23 mouse cellular contexts compared by ENCODE assay signal in genomic region chr16:35239966-35240730, GRCm38 (mm10).
DNase-seq lines count a peak whose midpoint lies in the region; ATAC-seq lines count a peak whose summit lies in the region.
"Had no signal": no experiment of that assay in that cellular context is flagged by ENCODE, and none has a peak within 500 bp of the region (broad histone marks: within the 10 kb centered on the region; RNA-seq: fewer than 3 reads in every experiment).

No protein-coding gene starts in this region.

- no peak overlapping the region for H3K4me3 ChIP-seq in forebrain, embryonic 15.5 days
- H3K4me3 ChIP-seq in forebrain, embryonic 12.5 days (replicated peaks) = no peak overlapping the region
- no peak overlapping the region for H3K4me3 ChIP-seq in hindbrain, embryonic 13.5 days
- no peak overlapping the region for H3K4me3 ChIP-seq in hindbrain, embryonic 11.5 days (ENCODE audit: low read depth, low read length)
- H3K4me3 ChIP-seq in midbrain, embryonic 11.5 days (ENCODE audit: low read depth, low read length) = no peak overlapping the region
- no peak overlapping the region for H3K4me3 ChIP-seq in midbrain, embryonic 10.5 days
- H3K4me3 ChIP-seq: erythroblast, embryonic 14.5 days; heart, embryonic 15.5 days; layer of hippocampus, adult 2 months; limb, embryonic 13.5 days; liver, embryonic 12.5 days had no signal

- no peak overlapping the region; the same call in 1 of the 2 replicates for H3K27ac ChIP-seq in forebrain, embryonic 15.5 days (replicated peaks)
- H3K27ac ChIP-seq in forebrain, embryonic 12.5 days = no peak overlapping the region
- 0 out of 2 replicates have a peak overlapping the region, but pooled peaks have one; percentile 31 for H3K27ac ChIP-seq in hindbrain, embryonic 13.5 days
- H3K27ac ChIP-seq in hindbrain, embryonic 11.5 days (ENCODE audit: low read depth, low read length) = no peak overlapping the region
- no peak overlapping the region for H3K27ac ChIP-seq in midbrain, embryonic 11.5 days (ENCODE audit: low read depth, low read length)
- H3K27ac ChIP-seq in midbrain, embryonic 10.5 days (replicated peaks) = no peak overlapping the region
- H3K27ac ChIP-seq: heart, embryonic 15.5 days; layer of hippocampus, adult 2 months; limb, embryonic 13.5 days; liver, embryonic 12.5 days had no signal

- H3K9ac ChIP-seq in forebrain, embryonic 15.5 days (replicated peaks) = no peak overlapping the region
- no peak overlapping the region for H3K9ac ChIP-seq in forebrain, embryonic 12.5 days
- no peak overlapping the region for H3K9ac ChIP-seq in hindbrain, embryonic 13.5 days
- H3K9ac ChIP-seq in hindbrain, embryonic 11.5 days (ENCODE audit: low read depth, low read length) = no peak overlapping the region
- no peak overlapping the region for H3K9ac ChIP-seq in midbrain, embryonic 11.5 days (ENCODE audit: low read length)
- H3K9ac ChIP-seq: heart, embryonic 15.5 days; limb, embryonic 13.5 days; liver, embryonic 12.5 days had no signal

- H3K4me2 ChIP-seq in forebrain, embryonic 15.5 days (replicated peaks) = no peak overlapping the region
- H3K4me2 ChIP-seq in forebrain, embryonic 12.5 days = no peak overlapping the region
- H3K4me2 ChIP-seq in hindbrain, embryonic 13.5 days = no peak overlapping the region
- no peak overlapping the region for H3K4me2 ChIP-seq in hindbrain, embryonic 11.5 days (replicated peaks; ENCODE audit: low read depth, low read length)
- H3K4me2 ChIP-seq in midbrain, embryonic 11.5 days = no peak overlapping the region
- H3K4me2 ChIP-seq: heart, embryonic 15.5 days; limb, embryonic 13.5 days; liver, embryonic 12.5 days had no signal

- H3K27me3 ChIP-seq in forebrain, embryonic 15.5 days = no peaks in the 10 kb centered on the region
- H3K27me3 ChIP-seq in forebrain, embryonic 12.5 days = no peaks in the 10 kb centered on the region
- no peaks in the 10 kb centered on the region for H3K27me3 ChIP-seq in hindbrain, embryonic 13.5 days
- no peaks in the 10 kb centered on the region for H3K27me3 ChIP-seq in hindbrain, embryonic 11.5 days (ENCODE audit: control insufficient read depth, insufficient read depth, low read length)
- no peaks in the 10 kb centered on the region for H3K27me3 ChIP-seq in midbrain, embryonic 11.5 days (ENCODE audit: control insufficient read depth, insufficient read depth, low read length)
- no peaks in the 10 kb centered on the region for H3K27me3 ChIP-seq in midbrain, embryonic 10.5 days (ENCODE audit: low read depth, poor library complexity, severe bottlenecking)
- H3K27me3 ChIP-seq: heart, embryonic 15.5 days; limb, embryonic 13.5 days; liver, embryonic 12.5 days had no signal

- no peaks in the 10 kb centered on the region for H3K9me3 ChIP-seq in forebrain, embryonic 15.5 days
- no peaks in the 10 kb centered on the region for H3K9me3 ChIP-seq in forebrain, embryonic 12.5 days
- H3K9me3 ChIP-seq in hindbrain, embryonic 13.5 days = no peaks in the 10 kb centered on the region
- no peaks in the 10 kb centered on the region for H3K9me3 ChIP-seq in hindbrain, embryonic 11.5 days (ENCODE audit: control insufficient read depth, low read length)
- no peaks in the 10 kb centered on the region for H3K9me3 ChIP-seq in midbrain, embryonic 11.5 days (ENCODE audit: control insufficient read depth, low read length)
- H3K9me3 ChIP-seq in midbrain, embryonic 10.5 days (replicated peaks) = no peaks in the 10 kb centered on the region
- H3K9me3 ChIP-seq: heart, embryonic 15.5 days; limb, embryonic 13.5 days; liver, embryonic 12.5 days had no signal

- DNase-seq in hindbrain, embryonic 11.5 days (ENCODE audit: low spot score) = no peak
- peak; percentile 81 for DNase-seq in midbrain, embryonic 11.5 days (ENCODE audit: low spot score, missing footprints)
- no peak for DNase-seq in midbrain, embryonic 10.5 days (ENCODE audit: low spot score)
- DNase-seq in fibroblast of lung, adult 2 months (ENCODE audit: low read depth) = peak; percentile 62
- DNase-seq in left cerebral cortex, adult 8-10 months (ENCODE audit: low spot score in 2 of 2) = no peak
- DNase-seq: adrenal gland, postnatal 14 days; cerebellum, adult 8-10 months; cerebellum, postnatal 36 days; heart, postnatal 36 days; kidney, adult 9 months; kidney, postnatal 14 days; lung, adult 18-20 months; lung, postnatal 10 days; thymus, postnatal 14 days had no signal

- peaks cover 12% of the 10 kb centered on the region for H3K4me1 ChIP-seq in forebrain, embryonic 15.5 days
- H3K4me1 ChIP-seq in forebrain, embryonic 12.5 days = peaks cover 16% of the 10 kb centered on the region
- H3K4me1 ChIP-seq in hindbrain, embryonic 13.5 days (replicated peaks) = peaks cover 21% of the 10 kb centered on the region
- H3K4me1 ChIP-seq in hindbrain, embryonic 11.5 days (replicated peaks; ENCODE audit: control insufficient read depth, insufficient read depth, low read length) = peaks cover 6% of the 10 kb centered on the region; the same call in 1 of the 2 replicates
- H3K4me1 ChIP-seq in midbrain, embryonic 11.5 days (ENCODE audit: control insufficient read depth, insufficient read depth, low read length) = peaks cover 9% of the 10 kb centered on the region; the same call in 1 of the 2 replicates
- peaks cover 20% of the 10 kb centered on the region for H3K4me1 ChIP-seq in midbrain, embryonic 10.5 days
- H3K4me1 ChIP-seq: liver, embryonic 12.5 days had no signal

- WGBS in forebrain, embryonic 15.5 days = 78% methylated on average over 4 of the region's 4 CpGs
- 85% methylated on average over 4 of the region's 4 CpGs for WGBS in forebrain, embryonic 12.5 days
- 85% methylated on average over 4 of the region's 4 CpGs for WGBS in hindbrain, embryonic 13.5 days
- 93% methylated on average over 4 of the region's 4 CpGs for WGBS in hindbrain, embryonic 11.5 days
- WGBS in midbrain, embryonic 11.5 days = 84% methylated on average over 4 of the region's 4 CpGs
- 87% methylated on average over 4 of the region's 4 CpGs for WGBS in midbrain, embryonic 10.5 days

- ATAC-seq in forebrain, embryonic 15.5 days (replicated peaks) = 0 out of 2 replicates have a peak, but pooled peaks have one; percentile 21
- no peak for ATAC-seq in forebrain, embryonic 12.5 days (ENCODE audit: low FRiP score)
- no peak for ATAC-seq in hindbrain, embryonic 13.5 days (ENCODE audit: low FRiP score)
- ATAC-seq in hindbrain, embryonic 11.5 days (ENCODE audit: low FRiP score) = no peak
- no peak for ATAC-seq in midbrain, embryonic 11.5 days (ENCODE audit: low FRiP score)
- ATAC-seq: liver, embryonic 12.5 days; midbrain, embryonic 16.5 days had no signal

- H3K36me3 ChIP-seq in forebrain, embryonic 15.5 days = no peaks in the 10 kb centered on the region
- no peaks in the 10 kb centered on the region for H3K36me3 ChIP-seq in forebrain, embryonic 12.5 days (replicated peaks)
- no peaks in the 10 kb centered on the region for H3K36me3 ChIP-seq in hindbrain, embryonic 13.5 days
- no peaks in the 10 kb centered on the region for H3K36me3 ChIP-seq in hindbrain, embryonic 11.5 days (ENCODE audit: control insufficient read depth, insufficient read depth, low read length)
- H3K36me3 ChIP-seq in midbrain, embryonic 11.5 days (ENCODE audit: control insufficient read depth, insufficient read depth, low read length) = no peaks in the 10 kb centered on the region
- no peaks in the 10 kb centered on the region for H3K36me3 ChIP-seq in midbrain, embryonic 10.5 days
- H3K36me3 ChIP-seq: heart, embryonic 15.5 days; limb, embryonic 13.5 days; liver, embryonic 12.5 days had no signal

Comparison
In these comparisons a context has a peak if more than half of its experiments do, and no peak if none do; other contexts are left out.
1. DNase-seq: peak in midbrain, embryonic 11.5 days (single experiment) and fibroblast of lung, adult 2 months (single experiment); none in hindbrain, embryonic 11.5 days (single experiment), midbrain, embryonic 10.5 days (single experiment) and left cerebral cortex, adult 8-10 months (0 of 2).